Mouse (Mus musculus) E14TG2a.4 (cell line): ENCODE data around the gene Arhgap21.

Experiments used
- CTCF ChIP-seq: conservative IDR thresholded peaks from 2 replicates; pipeline ENCODE4 v1.5.1; 2014; ENCODE audit warnings: low read length
- NANOG ChIP-seq: IDR thresholded peaks from 2 replicates; pipeline ENCODE4 v1.6.1; 2014; ENCODE audit warnings: borderline replicate concordance, low read length, mixed read lengths
- POU5F1 ChIP-seq: IDR thresholded peaks from 2 replicates; pipeline ENCODE4 v1.6.1; 2014; ENCODE audit warnings: low read length, borderline replicate concordance

- no peak for TF ChIP-seq CTCF
- no peak for TF ChIP-seq POU5F1
- no peak for TF ChIP-seq NANOG
Measured at GRCm38 (mm10) chr2:20896446-20896845, 72.2 kb downstream of the Arhgap21 start.
